In the genomic region with DNA sequence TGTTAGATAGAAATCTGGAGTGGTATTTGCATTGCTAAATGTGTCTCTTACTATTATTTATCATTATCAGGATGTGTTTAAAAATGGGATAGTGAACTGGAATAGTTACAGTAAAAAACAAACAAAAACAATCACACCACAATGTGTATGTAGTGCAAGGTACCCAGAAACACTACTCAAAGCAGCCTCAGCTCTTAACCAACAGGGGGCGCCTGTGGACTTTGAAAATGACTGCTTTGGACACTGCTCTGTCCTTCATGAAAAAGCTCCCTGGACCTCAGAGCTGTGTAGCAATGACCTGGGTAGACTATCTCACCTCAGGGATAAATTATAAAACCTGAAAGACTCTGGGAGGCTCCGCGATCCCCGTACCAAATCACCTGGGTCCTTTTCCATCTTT, we compare ENCODE assay signal across 20 mouse cellular contexts. TPM values are rescaled to one million over a fixed set of nuclear protein-coding genes. Genes with fewer than 3 reads are reported as not detected.
DNase-seq lines count a peak whose midpoint lies in the region; ATAC-seq and TF ChIP-seq lines count a peak whose summit lies in the region.
"Had no signal": no experiment of that assay in that cellular context is flagged by ENCODE, and none has a peak within 500 bp of the region (broad histone marks: within the 10 kb centered on the region; RNA-seq: fewer than 3 reads in every experiment).

No protein-coding gene starts in this region.

- H3K36me3 ChIP-seq in E14TG2a.4 (ENCODE audit: insufficient read depth, low read length) = no peaks in the 10 kb centered on the region
- H3K36me3 ChIP-seq in lung, postnatal 0 days (ENCODE audit: insufficient read depth, low read length) = no peaks in the 10 kb centered on the region
- H3K36me3 ChIP-seq: forebrain, embryonic 12.5 days; G1E; limb, embryonic 12.5 days; midbrain, embryonic 10.5 days had no signal

- H3K9ac ChIP-seq in lung, postnatal 0 days (replicated peaks; ENCODE audit: low read depth) = no peak overlapping the region
- H3K9ac ChIP-seq: forebrain, embryonic 12.5 days; limb, embryonic 12.5 days had no signal

- no peak overlapping the region for H3K4me2 ChIP-seq in lung, postnatal 0 days (replicated peaks; ENCODE audit: low read depth, low read length)
- H3K4me2 ChIP-seq: forebrain, embryonic 12.5 days; limb, embryonic 12.5 days had no signal

- H3K27ac ChIP-seq in lung, postnatal 0 days (ENCODE audit: low read length) = no peak overlapping the region
- H3K27ac ChIP-seq: forebrain, embryonic 12.5 days; limb, embryonic 12.5 days; midbrain, embryonic 10.5 days had no signal

- no peak for ATAC-seq in lung, postnatal 0 days

- 43% methylated on average over 4 of the region's 4 CpGs for WGBS in lung, postnatal 0 days

- no peaks in the 10 kb centered on the region for H3K9me3 ChIP-seq in E14TG2a.4 (ENCODE audit: low read length)
- H3K9me3 ChIP-seq in lung, postnatal 0 days (ENCODE audit: low read length) = no peaks in the 10 kb centered on the region
- H3K9me3 ChIP-seq: forebrain, embryonic 12.5 days; limb, embryonic 12.5 days; midbrain, embryonic 10.5 days had no signal

- no peak for TF ChIP-seq EP300 in lung, postnatal 0 days (IDR thresholded peaks at IDR 0.05)

- TF ChIP-seq CTCF in E14TG2a.4 (conservative IDR thresholded peaks at IDR 0.05; ENCODE audit: low read length) = peak; percentile 64
- peak; percentile 58 for TF ChIP-seq CTCF in lung, postnatal 0 days (IDR thresholded peaks at IDR 0.05)

- H3K4me3 ChIP-seq in E14TG2a.4 (replicated peaks; ENCODE audit: low read length) = no peak overlapping the region
- H3K4me3 ChIP-seq in lung, postnatal 0 days (ENCODE audit: low read depth, low read length) = no peak overlapping the region
- H3K4me3 ChIP-seq: forebrain, embryonic 12.5 days; limb, embryonic 12.5 days; midbrain, embryonic 10.5 days had no signal

- peak; percentile 6 for DNase-seq in adrenal gland, postnatal 14 days
- DNase-seq in adrenal gland, adult (ENCODE audit: inconsistent age in 2 of 2, low spot score in 1 of 2) = no peak
- peak; percentile 11 to 44 for DNase-seq in kidney, postnatal 36 days
- no peak for DNase-seq in kidney, adult 11 months
- peak; percentile 15 for DNase-seq in lung, postnatal 0 days (ENCODE audit: low spot score)
- DNase-seq in retina, embryonic 14.5 days (ENCODE audit: low spot score) = no peak
- DNase-seq in right cerebral cortex, postnatal 10 days (ENCODE audit: low spot score in 2 of 2) = no peak
- DNase-seq: cerebellum, adult 18-20 months had no signal

- peaks cover 9% of the 10 kb centered on the region for H3K27me3 ChIP-seq in E14TG2a.4 (ENCODE audit: insufficient read depth, low read length)
- no peaks in the 10 kb centered on the region for H3K27me3 ChIP-seq in lung, postnatal 0 days (replicated peaks; ENCODE audit: insufficient read depth, low read length)
- H3K27me3 ChIP-seq: forebrain, embryonic 12.5 days; limb, embryonic 12.5 days had no signal

- H3K4me1 ChIP-seq in E14TG2a.4 (replicated peaks; ENCODE audit: low read depth, low read length) = no peaks in the 10 kb centered on the region
- H3K4me1 ChIP-seq in lung, postnatal 0 days (ENCODE audit: insufficient read depth, low read depth, low read length) = no peaks in the 10 kb centered on the region
- H3K4me1 ChIP-seq: forebrain, embryonic 12.5 days; limb, embryonic 12.5 days; midbrain, embryonic 10.5 days had no signal

RNA-seq across cellular contexts. Expression of gene Crnn, which starts 25.5 kb away (rescaled TPM):
- total RNA-seq in adrenal gland, postnatal 14 days (2021) = not detected in 2 replicates
- polyA plus RNA-seq in lung, postnatal 0 days (2015; fragmentation: Nextera tagmentation; extraction: Ambion mirVana) = not detected in 2 replicates
- total RNA-seq: common myeloid progenitor, adult 5-6 weeks; granulocyte monocyte progenitor cell, adult 5-6 weeks; hematopoietic stem cell, adult 5-6 weeks; left cerebral cortex, adult 18-20 months; neutrophil, adult 5-6 weeks had no signal
- polyA plus RNA-seq: forebrain, embryonic 12.5 days; G1E; heart, embryonic 14.5 days; limb, embryonic 12.5 days; midbrain, embryonic 10.5 days; stomach, embryonic 14.5 days had no signal

RNA-seq across cellular contexts. Expression of gene Gm4858, which starts 50.5 kb away (rescaled TPM):
- total RNA-seq in adrenal gland, postnatal 14 days (2021) = not detected in 2 replicates
- polyA plus RNA-seq in lung, postnatal 0 days (2015; fragmentation: Nextera tagmentation; extraction: Ambion mirVana) = not detected in 2 replicates
- total RNA-seq: common myeloid progenitor, adult 5-6 weeks; granulocyte monocyte progenitor cell, adult 5-6 weeks; hematopoietic stem cell, adult 5-6 weeks; left cerebral cortex, adult 18-20 months; neutrophil, adult 5-6 weeks had no signal
- polyA plus RNA-seq: forebrain, embryonic 12.5 days; G1E; heart, embryonic 14.5 days; limb, embryonic 12.5 days; midbrain, embryonic 10.5 days; stomach, embryonic 14.5 days had no signal

Comparison
In these comparisons a context has a peak if more than half of its experiments do, and no peak if none do; other contexts are left out.
1. DNase-seq: peak in adrenal gland, postnatal 14 days (single experiment), kidney, postnatal 36 days (2 of 2) and lung, postnatal 0 days (single experiment); none in adrenal gland, adult (0 of 2), kidney, adult 11 months (single experiment), retina, embryonic 14.5 days (single experiment) and right cerebral cortex, postnatal 10 days (0 of 2).